Mouse (Mus musculus) intestine, embryonic 16.5 days (tissue): Measurements from ENCODE around the gene Nacc2. TPM values are rescaled to one million over a fixed set of nuclear protein-coding genes. Genes with fewer than 3 reads are reported as not detected.

Experiments
- ATAC-seq: fragments of 200-750 bp; cut with Nextera tagmentation; 2 replicates; pipeline ENCODE4 v1.8.0; 2017; ENCODE audit warnings: moderate TSS enrichment, moderate library complexity
- H3K27ac ChIP-seq: fragments of 300-500 bp; sonication (generic); 2 replicates; pipeline ENCODE4 v1.5.1; 2014; ENCODE audit warnings: mild to moderate bottlenecking, low read length
- H3K27me3 ChIP-seq: fragments of 300-500 bp; sonication (generic); replicated peaks from 2 replicates; pipeline ENCODE4 v1.6.1; 2014; ENCODE audit warnings: low read length, control low read depth, mixed read lengths; ENCODE audit not compliant: control insufficient read depth, insufficient read depth
- H3K36me3 ChIP-seq: fragments of 300-500 bp; sonication (generic); 2 replicates; pipeline ENCODE4 v1.6.1; 2014; ENCODE audit warnings: low read length, control low read depth; ENCODE audit not compliant: control insufficient read depth, insufficient read depth
- H3K4me1 ChIP-seq: fragments of 300-500 bp; sonication (generic); 2 replicates; pipeline ENCODE4 v1.6.1; 2014; ENCODE audit warnings: low read length, control low read depth, mixed read lengths; ENCODE audit not compliant: control insufficient read depth, insufficient read depth
- H3K4me2 ChIP-seq: fragments of 300-500 bp; sonication (generic); 2 replicates; pipeline ENCODE4 v1.6.1; 2014; ENCODE audit warnings: low read depth, low read length, control low read depth
- H3K4me3 ChIP-seq: fragments of 300-500 bp; sonication (generic); 2 replicates; pipeline ENCODE4 v1.5.1; 2014; ENCODE audit warnings: mild to moderate bottlenecking, low read length
- H3K9ac ChIP-seq: fragments of 300-500 bp; sonication (generic); 2 replicates; pipeline ENCODE4 v1.6.1; 2014; ENCODE audit warnings: low read depth, low read length
- H3K9me3 ChIP-seq: fragments of 300-500 bp; sonication (generic); 2 replicates; pipeline ENCODE4 v1.6.1; 2016; ENCODE audit warnings: low read length, control low read depth; ENCODE audit not compliant: control insufficient read depth
- WGBS: fragments of 180-500 bp; shearing (Covaris S2); extraction: QIAGEN DNeasy Blood & Tissue Kit; methylation state at CpG from one replicate; pipeline ENCODE4 v1.1.7; 2014; 5-methylcytosine and 5-hydroxymethylcytosine counted together
- polyA plus RNA-seq: library from polyadenylated mRNA; unstranded; fragments of >200 nt; fragmentation: Nextera tagmentation; extraction: Ambion mirVana; gene quantifications from 2 replicates; pipeline ENCODE4 v1.2.1, GENCODE M21; 2015

Gene Nacc2
- polyA plus RNA-seq, 1 experiment from 2014 or later: 18.6 TPM

- no peak overlapping the region for H3K4me3 ChIP-seq
- ATAC-seq: peak; percentile 87
- H3K27ac ChIP-seq: no peak overlapping the region
- no peaks in the 10 kb centered on the region; the same call in 1 of the 2 replicates for H3K4me1 ChIP-seq
- peaks cover 17% of the 10 kb centered on the region for H3K36me3 ChIP-seq
- H3K9ac ChIP-seq: no peak overlapping the region
- 85% methylated on average over 3 of the region's 3 CpGs for WGBS
- H3K9me3 ChIP-seq: no peaks in the 10 kb centered on the region
- no peak overlapping the region for H3K4me2 ChIP-seq
- no peaks in the 10 kb centered on the region for H3K27me3 ChIP-seq
Measured at GRCm38 (mm10) chr2:26013674-26014073, 109.3 kb downstream of the Nacc2 start.

GRCm38 (mm10) chr2:26011420-26011819, 111.6 kb downstream of the Nacc2 start:
- H3K9me3 ChIP-seq: no peaks in the 10 kb centered on the region
- H3K36me3 ChIP-seq: peaks cover 26% of the 10 kb centered on the region
- no peak for ATAC-seq
- whole genome bisulfite sequencing: 75% methylated on average over 1 of the region's 1 CpGs
- no peaks in the 10 kb centered on the region for H3K27me3 ChIP-seq
- no peak overlapping the region for H3K9ac ChIP-seq
- H3K27ac ChIP-seq: no peak overlapping the region
- no peak overlapping the region for H3K4me2 ChIP-seq
- H3K4me3 ChIP-seq: no peak overlapping the region
- H3K4me1 ChIP-seq: no peaks in the 10 kb centered on the region

Other genes with a start within 250 kb of the Nacc2 start
- gene Camsap1, start 139.9 kb downstream of the Nacc2 start, polyA plus RNA-seq: 3.3 and 4.2 TPM in 2 replicates
- gene Ubac1, start 101.5 kb downstream of the Nacc2 start, polyA plus RNA-seq: 75.8 and 80.1 TPM in 2 replicates
- 0.09 TPM in 1 of 2 replicates, not detected in the other for gene Lhx3, start 85.1 kb upstream of the Nacc2 start, polyA plus RNA-seq
- 23.8 and 25.1 TPM in 2 replicates for gene Qsox2, start 114.3 kb upstream of the Nacc2 start, polyA plus RNA-seq
- gene Ccdc187, start 171.3 kb upstream of the Nacc2 start, polyA plus RNA-seq: 0.26 and 0.27 TPM in 2 replicates
- 22.6 and 23.2 TPM in 2 replicates for gene Gpsm1, start 192.3 kb upstream of the Nacc2 start, polyA plus RNA-seq
- gene Dnlz, start 228.9 kb upstream of the Nacc2 start, polyA plus RNA-seq: 23.3 and 24.1 TPM in 2 replicates
- gene Card9, start 237.7 kb upstream of the Nacc2 start, polyA plus RNA-seq: 0.86 and 1.1 TPM in 2 replicates